Mouse (Mus musculus): ENCODE measurements around the gene Sult1b1.
"Not testable (repeated sequence)": the region's sequence is repeated elsewhere in the genome, so short reads cannot be mapped to it uniquely, and the experiment has no call there.

Gene Sult1b1

GRCm38 (mm10) chr5:87538111-87538510 is at the start of gene Sult1b1:
TSS of gene Sult1b1 (minus strand) at chr5:87538195.
- no peak for DNase-seq (ENCODE audit: low spot score in 2 of 2)

GRCm38 (mm10) chr5:87580389-87580788 is 42.4 kb upstream of the Sult1b1 start:
- DNase-seq (ENCODE audit: low spot score in 2 of 2): no peak

- DNase-seq (ENCODE audit: low spot score in 2 of 2): no peak
Measured at GRCm38 (mm10) chr5:87574174-87574573, 36.2 kb upstream of the Sult1b1 start.

GRCm38 (mm10) chr5:87573490-87573889 is 35.5 kb upstream of the Sult1b1 start:
- DNase-seq (ENCODE audit: low spot score in 2 of 2): no peak

DNA sequence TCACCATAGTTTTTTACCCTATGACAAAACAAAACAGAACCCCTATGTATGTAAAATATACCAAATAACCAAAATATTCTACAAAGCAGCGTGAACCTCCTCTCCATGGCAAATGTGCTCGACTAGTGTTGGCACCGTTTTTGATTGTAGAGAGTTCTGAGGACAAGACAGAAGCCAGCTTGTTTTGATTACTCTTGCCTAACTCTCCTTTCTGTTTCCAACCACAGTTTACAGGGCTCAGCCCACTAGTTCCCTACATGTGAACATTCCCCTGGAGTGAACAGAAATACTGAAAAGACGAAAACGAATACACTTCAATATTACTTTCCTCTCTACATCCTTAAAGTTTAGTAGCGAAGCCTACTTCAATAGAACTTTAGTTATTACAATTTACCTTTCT is 34.8 kb upstream of the Sult1b1 start:
- DNase-seq (ENCODE audit: low spot score in 2 of 2): no peak

GRCm38 (mm10) chr5:87568845-87569244 is 30.9 kb upstream of the Sult1b1 start, which contains the start of gene Sult1d1:
TSS of gene Sult1d1 (minus strand) at chr5:87569027.
- no peak for DNase-seq (ENCODE audit: low spot score in 2 of 2)

DNA sequence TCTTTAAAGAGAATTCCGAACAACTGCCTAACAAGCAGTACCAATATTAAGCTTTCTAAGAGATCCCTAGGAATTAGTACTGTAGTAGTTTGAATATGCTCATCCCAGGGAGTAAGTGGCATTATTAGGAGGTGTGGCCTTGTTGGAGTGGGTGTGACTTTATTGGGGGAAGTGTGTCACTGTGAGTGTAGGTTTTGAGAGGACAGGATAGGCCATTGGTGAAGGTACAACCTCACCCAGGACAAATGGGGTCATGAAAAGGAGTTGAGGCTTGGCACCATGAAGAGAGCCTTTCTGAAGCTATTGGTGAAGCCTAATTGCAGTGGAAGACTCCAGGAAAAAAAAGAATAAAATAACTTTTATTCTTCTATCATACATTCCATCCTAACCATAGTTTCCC is 29.3 kb upstream of the Sult1b1 start:
- DNase-seq (ENCODE audit: low spot score in 2 of 2): no peak

GRCm38 (mm10) chr5:87562966-87563365 is 25.0 kb upstream of the Sult1b1 start:
- no peak for DNase-seq (ENCODE audit: low spot score in 2 of 2)

DNA sequence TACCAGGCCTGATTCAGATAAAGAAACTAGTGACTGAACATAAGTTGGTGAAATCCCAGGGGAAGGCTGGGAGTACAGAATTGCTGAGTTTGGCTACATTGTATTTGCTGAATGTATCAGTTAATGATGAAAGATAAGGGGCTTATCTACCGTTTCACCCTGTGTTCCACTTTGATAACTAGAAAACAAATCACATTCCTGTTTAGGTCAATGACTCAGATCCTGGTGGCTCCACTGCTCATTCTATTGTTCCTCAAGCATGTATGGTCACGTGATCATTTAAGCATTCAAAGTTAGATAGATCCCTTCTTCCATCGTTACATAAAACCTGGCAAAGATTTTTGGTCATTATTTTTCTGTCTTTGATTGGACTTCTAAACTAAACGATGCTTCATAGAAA is 24.5 kb upstream of the Sult1b1 start:
- DNase-seq (ENCODE audit: low spot score in 2 of 2): no peak

GRCm38 (mm10) chr5:87560145-87560544 is 22.1 kb upstream of the Sult1b1 start:
- no peak for DNase-seq (ENCODE audit: low spot score in 2 of 2)

GRCm38 (mm10) chr5:87550935-87551334 is 12.9 kb upstream of the Sult1b1 start:
- no peak for DNase-seq (ENCODE audit: low spot score in 2 of 2)

DNA sequence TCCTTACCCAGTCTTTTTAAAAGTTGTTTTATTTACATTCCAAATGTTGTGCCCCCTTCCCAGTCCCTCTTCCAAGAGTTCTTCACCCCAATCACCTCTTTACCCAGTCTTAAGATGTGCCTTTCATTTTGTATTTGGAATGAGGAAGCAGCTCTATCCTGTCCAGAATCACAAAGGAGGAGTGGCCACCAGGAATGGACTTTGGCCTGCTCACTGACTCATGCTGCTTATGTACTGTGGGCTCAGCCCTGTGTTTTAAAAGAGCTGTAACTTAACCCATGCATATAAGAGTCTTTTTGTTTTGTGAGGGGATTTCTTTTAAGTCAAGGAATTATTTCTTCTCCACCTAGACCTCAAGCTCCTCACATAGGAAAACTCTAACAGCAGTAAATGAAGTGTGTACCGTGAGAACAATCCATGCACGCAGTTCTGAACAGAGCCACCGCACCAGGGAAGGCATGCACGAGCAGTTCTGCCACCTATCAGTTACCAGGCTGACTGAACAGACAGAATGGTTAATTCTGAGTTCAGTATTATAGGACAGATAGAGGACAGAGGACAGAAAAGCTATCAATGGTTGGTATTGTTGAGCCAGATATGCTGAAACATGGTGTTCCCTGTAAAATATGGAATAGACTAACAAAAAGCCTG is 1.9 kb downstream of the Sult1b1 start:
- no peak for DNase-seq (ENCODE audit: low spot score in 2 of 2)

GRCm38 (mm10) chr5:87532288-87532687 is 5.7 kb downstream of the Sult1b1 start:
- DNase-seq (ENCODE audit: low spot score in 2 of 2): no peak

DNA sequence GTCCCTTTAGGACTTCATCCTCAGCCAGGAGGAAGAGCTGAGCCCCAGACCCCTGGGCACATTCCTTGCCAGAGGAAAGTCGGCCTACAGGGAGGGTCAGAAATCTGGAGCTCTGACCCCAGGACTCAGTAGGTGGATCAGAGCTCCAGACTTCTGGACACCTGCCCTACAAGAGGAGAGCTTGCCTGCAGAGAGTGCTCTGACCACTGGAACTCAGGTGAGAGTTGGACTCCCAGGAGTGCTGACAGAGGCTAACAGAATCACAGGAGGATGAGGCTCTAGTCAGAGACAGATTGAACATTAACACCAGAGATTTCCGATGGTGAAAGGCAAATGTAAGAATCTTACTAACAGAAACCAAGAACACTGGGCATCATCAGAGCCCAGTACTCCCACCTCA is 14.4 kb downstream of the Sult1b1 start:
- not testable (repeated sequence) for DNase-seq (ENCODE audit: low spot score in 2 of 2)

GRCm38 (mm10) chr5:87505776-87506458 is 32.1 kb downstream of the Sult1b1 start:
- DNase-seq (ENCODE audit: low spot score in 2 of 2): no peak

DNA sequence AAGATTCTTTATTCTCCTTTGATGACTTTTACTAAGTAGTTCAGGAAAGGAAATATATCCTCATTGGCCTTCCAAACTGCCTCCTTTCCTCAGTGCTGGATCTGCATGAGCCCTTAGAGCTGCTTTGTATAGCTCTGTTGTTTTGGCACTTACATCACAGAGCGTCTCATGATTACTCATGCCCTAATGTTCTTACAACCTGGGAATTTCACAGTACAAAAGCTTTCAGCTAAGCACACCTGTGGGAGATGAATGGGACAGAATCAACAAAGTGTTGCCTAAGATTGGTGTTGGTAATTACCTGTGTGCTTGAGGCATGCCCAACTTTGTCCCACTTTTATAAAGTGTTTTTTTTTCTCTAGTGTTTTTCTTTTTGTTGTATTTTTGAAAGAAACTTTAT is 35.3 kb downstream of the Sult1b1 start:
- no peak for DNase-seq (ENCODE audit: low spot score in 2 of 2)

DNA sequence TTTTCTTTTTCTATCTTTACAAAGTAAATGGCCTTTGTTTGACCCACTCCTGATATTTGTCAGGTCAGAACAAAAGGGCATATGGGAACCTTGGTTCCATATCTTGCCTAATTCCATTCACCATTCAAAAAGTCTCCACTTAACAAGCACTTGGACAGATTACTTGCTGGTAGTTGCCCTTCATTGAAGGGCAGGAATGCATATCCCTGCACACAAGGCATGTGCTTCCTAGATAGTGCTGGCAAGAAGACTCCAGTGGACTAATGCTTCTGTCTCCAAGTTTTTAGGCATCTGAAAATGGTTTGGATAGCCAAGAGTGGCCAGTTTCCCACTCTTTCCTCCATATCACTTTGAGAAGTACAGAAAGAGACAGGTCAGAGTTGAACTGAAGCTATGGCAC is 38.7 kb downstream of the Sult1b1 start:
- no peak for DNase-seq (ENCODE audit: low spot score in 2 of 2)

DNA sequence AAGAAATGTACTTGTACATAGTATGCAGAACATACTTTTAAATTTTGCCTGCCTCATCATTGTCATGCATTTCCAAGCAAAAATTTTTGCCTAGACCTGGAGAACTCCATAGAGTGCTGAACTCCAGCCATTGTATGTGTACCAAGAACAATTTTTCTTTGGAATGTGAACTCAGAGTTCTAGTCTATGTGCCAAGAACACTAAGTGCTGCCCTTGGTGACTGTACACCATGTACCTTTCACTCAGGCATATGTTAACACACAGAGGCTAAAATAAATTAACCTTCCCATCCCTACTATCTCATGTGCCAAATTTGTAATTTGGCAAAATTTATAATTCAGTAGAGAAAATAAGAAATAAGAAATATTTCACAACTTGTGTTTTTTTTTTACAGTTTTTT is 39.1 kb downstream of the Sult1b1 start:
- no peak for DNase-seq (ENCODE audit: low spot score in 2 of 2)

- no peak for DNase-seq (ENCODE audit: low spot score in 2 of 2)
Measured at GRCm38 (mm10) chr5:87490771-87491170, 47.2 kb downstream of the Sult1b1 start, which contains the start of gene Ugt2a1. TSS of gene Ugt2a1 (minus strand) at chr5:87490871.

DNA sequence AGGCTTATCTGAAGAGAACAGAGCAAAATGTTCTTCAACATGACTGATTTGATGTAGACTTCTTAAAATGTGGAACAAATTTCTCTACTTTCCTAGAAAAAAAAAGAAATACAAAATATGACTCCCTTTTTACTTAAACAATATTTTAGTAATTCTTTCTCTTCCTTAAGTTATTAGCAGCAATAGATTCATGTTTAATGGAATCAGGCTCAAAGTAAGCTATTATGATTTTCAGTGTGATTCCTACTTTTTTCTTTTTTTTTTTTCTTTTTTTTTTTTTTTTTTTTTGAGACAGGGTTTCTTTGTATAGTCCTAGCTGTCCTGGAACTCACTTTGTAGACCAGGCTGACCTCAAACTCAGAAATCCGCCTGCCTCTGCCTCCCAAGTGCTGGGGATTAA is 51.3 kb downstream of the Sult1b1 start, which contains the start of gene Gm43638:
Gene Gm43638, minus strand, starts transcription at position 101 of the 400 bp plus-strand sequence.
- DNase-seq (ENCODE audit: low spot score in 2 of 2): not testable (repeated sequence)

DNA sequence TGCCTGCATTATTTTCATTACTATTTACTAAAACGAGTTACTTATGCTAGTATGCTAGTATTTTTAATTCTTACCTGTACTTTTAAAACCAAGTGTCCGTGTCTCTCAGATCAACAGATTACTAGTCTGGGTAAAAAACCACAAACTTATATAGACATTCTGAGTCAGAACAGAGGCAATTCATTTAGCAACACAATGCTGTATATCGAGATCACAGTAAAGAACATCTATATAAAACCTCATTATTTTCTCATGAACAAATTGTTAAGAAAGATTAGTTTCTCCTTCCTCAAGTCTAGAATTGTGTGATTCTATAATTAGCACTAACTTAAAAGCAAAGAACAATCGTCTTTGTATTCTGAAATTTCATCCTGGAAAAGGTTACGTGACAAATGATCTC is 55.8 kb downstream of the Sult1b1 start, which contains the start of gene Ugt2a2:
Gene Ugt2a2, minus strand, starts transcription at position 101 of the 400 bp plus-strand sequence.
- DNase-seq (ENCODE audit: low spot score in 2 of 2): no peak

Data from urinary bladder, postnatal 4 days (tissue).